Comparison of ENCODE assay signal across 8 mouse cellular contexts in genomic region chr9:72638951-72639842, GRCm38 (mm10). TPM values are rescaled to one million over a fixed set of nuclear protein-coding genes. Genes with fewer than 3 reads are reported as not detected.
DNase-seq lines count a peak whose midpoint lies in the region; TF ChIP-seq lines count a peak whose summit lies in the region.

No protein-coding gene starts in this region.

- no peaks in the 10 kb centered on the region for H3K79me2 ChIP-seq in myocyte (ENCODE audit: control insufficient read depth, insufficient read depth)

- no peak for TF ChIP-seq EP300 in ES-Bruce4 (IDR thresholded peaks at IDR 0.05; ENCODE audit: insufficient read depth, low read depth, low read length)

- peak overlapping the region; percentile 62 for H3K9ac ChIP-seq in ES-Bruce4 (ENCODE audit: low read depth, poor library complexity, severe bottlenecking)

- H3K4me3 ChIP-seq in ES-Bruce4 (ENCODE audit: low read depth, low read length) (peak overlapping the region; percentile 61), myocyte (peak overlapping the region; percentile 16)
- peak overlapping the region; percentile 68 for H3K4me3 ChIP-seq in erythroblast, embryonic 14.5 days (replicated peaks)
- H3K4me3 ChIP-seq in limb, embryonic 10.5 days, result peak overlapping the region; percentile 54

- peak overlapping the region; percentile 93 for H3K27ac ChIP-seq in ES-Bruce4 (ENCODE audit: insufficient read depth, low read length)
- peak overlapping the region; percentile 99 for H3K27ac ChIP-seq in limb, embryonic 10.5 days

- 50% methylated on average over 9 of the region's 9 CpGs for WGBS in limb, embryonic 10.5 days

- H3K9me3 ChIP-seq in ES-Bruce4 (replicated peaks; ENCODE audit: control insufficient read depth, insufficient read depth, low read length, poor library complexity, severe bottlenecking), result no peaks in the 10 kb centered on the region
- peaks cover 8% of the 10 kb centered on the region for H3K9me3 ChIP-seq in erythroblast, embryonic 14.5 days (ENCODE audit: control insufficient read depth, low read length)
- no peaks in the 10 kb centered on the region for H3K9me3 ChIP-seq in limb, embryonic 10.5 days (replicated peaks)

- no peaks in the 10 kb centered on the region for H3K27me3 ChIP-seq in ES-Bruce4 (ENCODE audit: control insufficient read depth, insufficient read depth, low read length, poor library complexity, severe bottlenecking)
- no peaks in the 10 kb centered on the region for H3K27me3 ChIP-seq in erythroblast, embryonic 14.5 days (ENCODE audit: control insufficient read depth)
- H3K27me3 ChIP-seq in limb, embryonic 10.5 days (ENCODE audit: low read depth, poor library complexity, severe bottlenecking), result no peaks in the 10 kb centered on the region
- no peaks in the 10 kb centered on the region for H3K27me3 ChIP-seq in myocyte (ENCODE audit: control insufficient read depth, insufficient read depth, insufficient read length)

- peaks cover 6% of the 10 kb centered on the region for H3K4me1 ChIP-seq in ES-Bruce4 (ENCODE audit: control insufficient read depth, insufficient read depth, low read length)
- peaks cover 34% of the 10 kb centered on the region for H3K4me1 ChIP-seq in erythroblast, embryonic 14.5 days (ENCODE audit: control insufficient read depth)
- peaks cover 35% of the 10 kb centered on the region for H3K4me1 ChIP-seq in limb, embryonic 10.5 days

- no peak for TF ChIP-seq CTCF in ES-Bruce4 (IDR thresholded peaks at IDR 0.05; ENCODE audit: low read depth, low read length)

- TF ChIP-seq POLR2A in ES-Bruce4 (IDR thresholded peaks at IDR 0.05; ENCODE audit: insufficient read depth, low read length) (no peak), myocyte (IDR thresholded peaks at IDR 0.05; ENCODE audit: insufficient read length, low read depth) (no peak)

- peak; percentile 25 for DNase-seq in adrenal gland, postnatal 10 days
- no peak for DNase-seq in adrenal gland, postnatal 14 days
- no peak for DNase-seq in limb, embryonic 10.5 days (ENCODE audit: low spot score)
- DNase-seq in spleen, postnatal 14 days (ENCODE audit: low spot score in 2 of 2), result no peak
- DNase-seq in urinary bladder, postnatal 10 days (ENCODE audit: low spot score), result no peak

- peak overlapping the region; percentile 88 for H3K4me2 ChIP-seq in myocyte (ENCODE audit: low read depth)

- peak overlapping the region; percentile 28 for H3ac ChIP-seq in myocyte (ENCODE audit: control insufficient read depth, insufficient read length)

- H3K36me3 ChIP-seq in ES-Bruce4 (ENCODE audit: control insufficient read depth, insufficient read depth, low read length, poor library complexity, severe bottlenecking) (no peaks in the 10 kb centered on the region), myocyte (ENCODE audit: control insufficient read depth, insufficient read depth) (no peaks in the 10 kb centered on the region)
- no peaks in the 10 kb centered on the region for H3K36me3 ChIP-seq in erythroblast, embryonic 14.5 days (ENCODE audit: control insufficient read depth)
- no peaks in the 10 kb centered on the region for H3K36me3 ChIP-seq in limb, embryonic 10.5 days

TF ChIP-seq in myocyte, 11 proteins besides CTCF, POLR2A, EP300 and RAD21:
- TF ChIP-seq MYOG (IDR thresholded peaks at IDR 0.05; ENCODE audit: control insufficient read depth in 1 of 3, insufficient read depth in 1 of 3, insufficient read length in 2 of 3, low read depth in 2 of 3) (peak in 2 of 3 experiments; percentile 61 to 78), MYOD1 (IDR thresholded peaks at IDR 0.05; ENCODE audit: control insufficient read depth in 1 of 3, insufficient read length in 2 of 3, low read depth in 2 of 3) (peak; percentile 38 to 65 (median 62)), USF1 (IDR thresholded peaks at IDR 0.05; ENCODE audit: low read depth) (peak; percentile 94), E2F4 (IDR thresholded peaks at IDR 0.05; ENCODE audit: insufficient read depth) (no peak)

RNA-seq across cellular contexts. Expression of gene Nedd4, which starts 22.9 kb away (rescaled TPM):
- total RNA-seq in adrenal gland, postnatal 10 days (2021), result 100 to 1,000 TPM; 469 to 580 TPM
- 490 and 493 TPM in 2 replicates for total RNA-seq in adrenal gland, postnatal 14 days (2021)
- polyA plus RNA-seq in ES-Bruce4 (2011; ENCODE audit: insufficient read depth, insufficient read length, low read depth, missing spikeins), result 1,167 and 1,184 TPM in 2 replicates
- polyA plus RNA-seq in erythroblast, embryonic 14.5 days (2012), result 1.3 and 1.8 TPM in 2 replicates
- 565 and 690 TPM in 2 replicates for polyA plus RNA-seq in limb, embryonic 10.5 days (2016; fragmentation: Nextera tagmentation; extraction: Ambion mirVana)
- 195 TPM for polyA plus RNA-seq in myocyte (2012; fragmentation: generic; extraction: Trizol)

Comparison
In these comparisons a context has a peak if more than half of its experiments do, and no peak if none do; other contexts are left out.
1. H3K4me3 ChIP-seq: peak in every context shown above with its lines; median percentile 68 in erythroblast, embryonic 14.5 days; 61 in ES-Bruce4; 54 in limb, embryonic 10.5 days; 16 in myocyte.
2. RNA of gene Nedd4, which starts 22.9 kb away (polyA plus RNA-seq): 1,167 to 1,184 TPM in ES-Bruce4, 565 to 690 TPM in limb, embryonic 10.5 days and 195 TPM in myocyte (single experiment); 1.3 to 1.8 TPM in erythroblast, embryonic 14.5 days; every median in the first group is over 10 times any median in the second.